Mouse (Mus musculus) bone marrow macrophage, adult 2 months (primary cell): ENCODE measurements at regions not wholly inside any gene's neighbourhood (a gene's known extent, or its start where the extent isn't known, plus 50 kb on each side); places are given as distances from the start of the nearest gene placed in this dataset.

Source experiments
- H3K27ac ChIP-seq: 2 replicates; pipeline ENCODE4 v1.5.1; 2012; ENCODE audit warnings: low read depth, low read length; ENCODE audit not compliant: insufficient read depth
- H3K4me1 ChIP-seq: 2 replicates; pipeline ENCODE4 v1.6.1; 2012; ENCODE audit warnings: low read length; ENCODE audit not compliant: control insufficient read depth, insufficient read depth
- H3K4me3 ChIP-seq: 2 replicates; pipeline ENCODE4 v1.5.1; 2012; ENCODE audit warnings: mild to moderate bottlenecking, low read length, moderate library complexity; ENCODE audit not compliant: insufficient read depth
- CTCF ChIP-seq: IDR thresholded peaks from 2 replicates; pipeline ENCODE4 v1.5.1; 2012; ENCODE audit warnings: low read depth, mild to moderate bottlenecking, low read length, moderate library complexity
- POLR2A ChIP-seq: IDR thresholded peaks from 2 replicates; pipeline ENCODE4 v1.6.1; 2012; ENCODE audit warnings: mild to moderate bottlenecking, low read depth, low read length, borderline replicate concordance

DNA sequence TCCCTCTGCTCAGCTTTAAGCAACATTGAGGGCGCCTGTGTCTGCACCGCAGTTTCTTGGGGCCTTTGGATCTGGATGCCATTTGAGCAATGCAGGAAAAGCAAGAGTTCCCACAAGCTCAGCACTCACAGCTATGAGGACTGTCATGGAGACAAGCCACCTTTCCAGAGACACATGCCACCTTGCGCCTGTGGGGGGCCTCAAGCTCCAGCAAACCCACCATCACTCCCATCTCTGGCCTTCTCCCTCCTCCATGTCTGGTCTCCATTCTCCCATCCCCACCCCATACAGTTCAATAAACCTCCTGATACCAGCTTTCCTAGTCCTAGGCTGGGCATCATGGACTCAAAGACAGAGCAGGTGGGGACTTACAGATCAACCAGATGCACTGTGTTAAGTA, 97.8 kb downstream of the Wdr11 start:
- no peaks in the 10 kb centered on the region for H3K4me1 ChIP-seq
- no peak overlapping the region for H3K27ac ChIP-seq
- TF ChIP-seq CTCF: no peak
- TF ChIP-seq POLR2A: no peak
- no peak overlapping the region for H3K4me3 ChIP-seq

DNA sequence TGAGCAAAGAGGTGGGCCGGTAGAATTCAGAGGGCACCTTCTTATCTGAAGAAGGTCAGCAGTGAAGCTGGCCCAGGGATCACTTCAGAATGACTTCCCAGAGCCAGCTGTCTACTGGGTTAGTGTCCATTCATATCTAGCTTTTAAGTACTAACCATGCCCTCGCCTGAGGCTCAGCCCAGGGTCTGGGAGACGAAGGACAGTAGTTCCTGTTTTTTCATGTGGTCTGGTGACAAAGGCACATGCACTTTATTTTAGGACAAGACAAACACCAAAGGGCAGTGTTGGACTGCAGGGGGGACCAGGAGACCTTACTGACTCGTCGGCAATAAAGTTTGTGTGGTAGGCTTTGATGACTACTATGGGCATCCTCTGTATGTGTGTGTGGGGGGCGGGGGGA, 99.2 kb downstream of the Wdr11 start:
- Histone ChIP-seq H3K4me3 (no peak overlapping the region), H3K27ac (no peak overlapping the region), H3K4me1 (no peaks in the 10 kb centered on the region)
- TF ChIP-seq POLR2A (no peak), CTCF (no peak)

DNA sequence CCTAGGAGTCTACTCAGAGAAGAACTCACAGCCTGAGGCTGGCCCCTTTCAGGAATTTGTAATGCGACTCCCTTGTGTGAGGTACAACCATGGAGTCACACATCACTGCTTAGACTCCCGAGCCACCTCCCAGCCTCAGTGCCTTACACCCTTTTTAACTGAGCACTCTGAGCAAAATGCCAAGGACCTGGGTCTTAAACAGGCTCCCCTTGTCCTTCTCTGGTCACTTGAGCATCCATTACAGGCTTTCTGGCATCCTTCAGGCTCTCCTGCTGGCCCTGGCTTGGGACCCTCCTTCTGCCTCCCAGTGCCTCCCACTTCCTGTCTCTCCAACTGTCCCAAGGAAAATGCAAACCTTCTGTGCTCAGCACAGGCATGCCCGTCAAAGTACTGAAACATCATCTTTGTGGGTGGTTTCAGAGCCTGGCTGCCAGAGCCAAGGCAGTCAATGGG, 100.0 kb downstream of the Wdr11 start:
- Histone ChIP-seq H3K4me3 (no peak overlapping the region), H3K4me1 (no peaks in the 10 kb centered on the region), H3K27ac (no peak overlapping the region)
- no peak for TF ChIP-seq POLR2A
- no peak for TF ChIP-seq CTCF

DNA sequence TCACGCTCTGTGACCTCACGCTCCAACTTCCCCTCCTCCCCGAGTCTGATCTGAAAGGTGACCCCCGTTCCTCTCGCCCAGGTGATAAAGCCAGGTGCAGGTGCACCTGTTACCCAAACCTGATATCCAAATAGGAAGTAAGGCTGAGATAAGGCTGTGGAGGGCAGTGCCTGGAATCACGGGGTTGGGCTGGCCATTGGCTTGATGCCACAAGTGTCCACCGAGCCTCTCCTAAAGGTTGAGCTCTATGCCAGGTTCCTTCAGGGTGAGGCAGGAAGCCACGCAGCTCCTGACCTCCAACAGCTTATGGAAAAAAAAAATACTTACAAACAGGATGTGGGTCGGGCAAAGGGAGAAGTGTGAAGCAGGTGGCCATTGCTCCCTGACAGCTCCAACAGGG, 102.0 kb downstream of the Wdr11 start:
- no peaks in the 10 kb centered on the region for H3K4me1 ChIP-seq
- H3K27ac ChIP-seq: no peak overlapping the region
- no peak overlapping the region for H3K4me3 ChIP-seq
- no peak for TF ChIP-seq CTCF
- TF ChIP-seq POLR2A: no peak

DNA sequence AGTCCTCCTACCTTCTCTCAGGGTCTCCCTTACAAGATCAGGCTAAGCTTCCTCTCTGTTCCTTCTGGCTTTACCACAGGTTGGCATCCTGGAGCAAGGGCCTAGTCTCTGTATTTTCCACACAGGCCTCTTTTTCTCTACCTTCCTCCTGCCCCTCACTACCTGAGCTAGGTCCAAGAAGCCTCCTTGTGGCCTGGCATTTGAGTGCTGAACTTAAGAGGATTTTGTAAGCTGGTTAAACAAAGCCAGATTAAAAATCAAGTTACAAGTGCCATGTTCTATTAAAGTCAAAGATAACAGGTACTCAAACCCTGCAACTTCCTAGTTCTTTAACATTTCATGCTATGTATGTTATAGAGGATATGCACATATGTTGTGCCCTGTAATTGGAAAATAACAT, 102.5 kb downstream of the Wdr11 start:
- no peak overlapping the region for H3K4me3 ChIP-seq
- no peak overlapping the region for H3K27ac ChIP-seq
- TF ChIP-seq POLR2A: no peak
- no peaks in the 10 kb centered on the region for H3K4me1 ChIP-seq

DNA sequence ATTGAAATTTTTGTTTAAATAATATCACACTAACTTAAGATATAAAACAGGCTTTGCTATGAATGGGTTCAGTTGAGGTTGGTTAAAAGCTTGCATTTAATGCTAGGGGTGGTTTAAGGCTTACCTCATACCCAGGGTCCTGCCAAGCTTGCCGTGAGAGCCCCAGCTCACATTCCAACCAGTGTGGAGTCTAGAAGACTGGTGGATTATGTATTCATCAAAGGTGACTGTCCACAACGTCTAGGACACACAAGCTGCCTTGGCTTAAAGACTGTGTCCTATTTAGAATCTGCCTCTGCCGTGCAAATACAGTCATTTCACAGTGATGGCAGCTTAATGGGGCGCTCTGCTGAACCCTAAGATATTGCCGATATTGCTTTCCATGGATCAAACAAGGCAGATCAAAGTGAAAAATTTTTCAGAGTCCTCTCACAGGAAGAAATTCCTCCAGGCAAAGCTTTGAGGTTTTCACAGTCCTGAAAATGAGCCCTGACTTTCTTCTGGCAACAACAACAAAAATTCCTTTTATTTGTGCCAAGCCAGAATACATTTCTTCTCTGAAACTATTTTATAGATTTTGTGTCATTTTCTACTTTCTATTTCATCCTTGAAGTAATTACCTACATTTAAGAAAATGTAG, 108.4 kb downstream of the Wdr11 start:
- Histone ChIP-seq H3K4me3 (no peak overlapping the region), H3K4me1 (no peaks in the 10 kb centered on the region), H3K27ac (no peak overlapping the region)
- TF ChIP-seq CTCF: no peak
- no peak for TF ChIP-seq POLR2A

DNA sequence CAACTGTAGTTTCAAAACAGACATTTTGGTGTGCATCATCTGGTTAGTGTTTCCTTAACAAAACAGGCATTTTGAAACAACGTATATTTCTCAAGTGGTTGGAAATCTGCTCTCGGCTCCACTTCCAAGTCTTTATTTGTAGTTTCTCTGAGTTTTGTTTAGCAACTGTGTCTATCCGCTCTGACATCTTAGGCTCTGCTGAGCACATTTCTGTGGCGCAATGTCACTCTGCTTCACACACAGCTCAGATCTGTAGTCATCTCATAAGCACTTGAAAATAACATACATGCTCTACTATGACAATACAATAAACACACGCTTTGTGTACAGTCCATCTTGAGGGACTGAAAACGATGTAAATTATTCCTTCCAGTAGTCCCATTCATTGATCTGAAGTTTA, 135.9 kb downstream of the Wdr11 start:
- Histone ChIP-seq H3K27ac (no peak overlapping the region), H3K4me3 (no peak overlapping the region)
- no peak for TF ChIP-seq CTCF
- no peak for TF ChIP-seq POLR2A

DNA sequence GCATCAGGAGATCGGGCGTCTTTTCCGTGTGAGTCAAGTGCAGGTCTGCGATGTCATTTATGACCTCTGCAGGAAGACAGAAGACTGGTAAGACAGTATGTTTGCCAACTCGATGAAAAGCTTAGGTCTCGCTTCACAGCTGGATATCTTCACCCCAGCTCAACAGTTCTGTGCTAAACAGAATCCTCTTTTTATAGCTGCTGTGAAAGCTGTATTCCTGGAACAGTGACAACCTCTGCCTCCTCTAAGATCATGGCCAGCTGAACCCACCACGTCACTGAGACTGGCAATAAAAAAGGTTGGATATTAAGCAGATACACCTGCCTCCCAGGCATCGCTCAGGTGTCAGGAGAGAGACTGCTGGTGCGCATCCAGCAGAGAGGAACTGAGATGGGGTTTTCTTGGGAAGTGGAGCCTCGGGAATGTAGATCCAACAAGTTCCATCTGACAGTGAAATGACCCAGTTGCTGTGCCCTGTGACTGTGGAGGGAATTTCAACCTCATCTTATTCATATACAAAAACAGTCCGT, 138.1 kb downstream of the Wdr11 start:
- TF ChIP-seq CTCF: no peak
- no peak for TF ChIP-seq POLR2A
- Histone ChIP-seq H3K4me3 (no peak overlapping the region), H3K27ac (no peak overlapping the region), H3K4me1 (no peaks in the 10 kb centered on the region)

More for the DNA sequence above, 135.9 kb downstream of the Wdr11 start:
- no peaks in the 10 kb centered on the region for H3K4me1 ChIP-seq

DNA sequence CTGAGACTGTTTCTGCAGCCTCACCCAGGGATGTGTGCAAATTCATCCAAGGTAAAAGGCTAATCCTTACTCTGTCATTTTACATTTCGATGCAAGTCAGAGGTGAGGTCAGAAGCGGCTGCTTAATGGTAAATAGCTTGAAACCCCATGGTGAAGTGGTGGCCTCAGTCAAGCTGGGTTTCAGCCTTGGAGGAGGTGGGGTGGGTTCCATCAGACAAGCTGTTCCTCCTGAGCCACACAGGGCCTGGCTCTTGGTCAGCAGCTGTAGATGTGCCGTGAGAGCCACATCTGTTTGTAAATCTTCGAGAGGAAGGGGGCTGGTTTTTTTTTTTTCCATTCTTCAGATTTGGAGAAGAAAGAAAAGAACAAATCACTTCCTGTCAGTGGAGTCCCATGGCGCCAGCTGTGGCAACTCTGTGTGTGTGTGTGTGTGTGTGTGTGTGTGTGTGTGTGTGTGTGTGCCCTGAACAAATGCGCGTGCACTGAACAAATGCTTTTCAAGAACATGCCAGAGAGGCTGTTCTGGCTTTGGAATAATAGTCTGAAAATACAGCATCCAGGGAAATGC, 139.2 kb downstream of the Wdr11 start:
- Histone ChIP-seq H3K4me3 (no peak overlapping the region), H3K27ac (no peak overlapping the region), H3K4me1 (no peaks in the 10 kb centered on the region)
- TF ChIP-seq POLR2A: no peak
- no peak for TF ChIP-seq CTCF

DNA sequence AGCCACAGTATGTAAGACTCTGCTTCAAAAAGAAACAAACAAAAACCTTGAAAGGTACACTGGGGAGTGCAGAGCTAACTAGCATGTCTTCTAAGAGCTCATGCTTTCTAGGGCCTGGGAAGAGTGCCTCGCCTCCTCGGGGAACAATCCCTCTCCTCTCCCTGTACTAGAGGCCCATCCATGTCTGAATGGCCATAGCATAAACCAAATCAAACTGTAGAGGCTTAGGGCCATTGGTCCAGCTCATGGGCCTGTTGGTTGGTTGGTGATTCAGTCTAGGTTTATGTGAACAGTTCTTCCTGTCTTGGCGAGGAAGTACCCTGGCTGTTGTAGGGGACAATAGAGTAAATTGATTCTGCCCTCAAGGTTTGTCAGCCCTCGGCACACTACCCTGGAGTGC, 151.0 kb downstream of the Wdr11 start:
- H3K4me3 ChIP-seq: no peak overlapping the region
- peaks cover 3% of the 10 kb centered on the region for H3K4me1 ChIP-seq
- no peak for TF ChIP-seq POLR2A
- no peak for TF ChIP-seq CTCF
- H3K27ac ChIP-seq: no peak overlapping the region

DNA sequence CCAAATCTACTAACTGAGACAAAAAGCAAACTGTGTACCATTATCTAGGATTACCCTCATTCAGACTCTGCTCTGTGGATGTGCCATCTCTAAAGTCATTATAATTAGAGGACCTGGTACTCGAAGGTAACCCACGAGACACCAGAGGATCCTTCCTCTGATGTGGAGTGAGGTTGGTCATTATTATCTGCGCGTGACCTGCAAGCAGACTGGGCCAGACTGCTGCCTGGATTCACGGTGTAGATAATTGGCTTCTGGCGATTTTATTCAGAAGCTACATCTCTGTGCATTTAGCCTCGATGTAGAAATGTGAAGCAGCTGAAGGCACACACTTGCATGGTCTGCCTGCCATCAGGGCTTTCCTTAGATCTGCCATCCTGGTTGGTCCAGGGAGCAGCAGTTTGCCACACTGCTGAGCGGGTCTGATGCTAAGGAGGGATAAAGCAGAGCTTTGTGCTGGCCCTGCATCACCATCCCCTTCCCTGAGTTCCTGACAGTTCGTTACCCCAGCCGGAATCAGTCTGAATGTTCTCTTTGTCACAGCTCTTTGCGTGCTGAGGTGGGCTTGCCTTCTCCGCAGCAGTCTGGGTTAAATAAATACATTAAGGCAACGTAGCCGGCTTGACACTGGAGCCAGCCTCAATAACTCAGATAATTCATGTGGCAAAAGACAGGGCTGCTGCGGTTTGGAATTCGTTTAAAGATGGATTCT, 152.4 kb downstream of the Wdr11 start:
- TF ChIP-seq POLR2A: no peak
- H3K4me1 ChIP-seq: peaks cover 3% of the 10 kb centered on the region
- H3K27ac ChIP-seq: no peak overlapping the region
- no peak overlapping the region for H3K4me3 ChIP-seq
